Comparison of ENCODE assay signal across 16 mouse cellular contexts in genomic region chr9:70947312-70947711, GRCm38 (mm10). TPM values are rescaled to one million over a fixed set of nuclear protein-coding genes. Genes with fewer than 3 reads are reported as not detected.
"Had no signal": no experiment of that assay in that cellular context is flagged by ENCODE, and none has a peak within 500 bp of the region (broad histone marks: within the 10 kb centered on the region; RNA-seq: fewer than 3 reads in every experiment).

No protein-coding gene starts in this region.

- H3K4me3 ChIP-seq: intestine, embryonic 15.5 days; kidney, embryonic 15.5 days; limb, embryonic 15.5 days; liver, embryonic 15.5 days; midbrain, embryonic 13.5 days; myocyte; neural tube, embryonic 12.5 days had no signal

- H3K36me3 ChIP-seq: intestine, embryonic 15.5 days; kidney, embryonic 15.5 days; limb, embryonic 15.5 days; liver, embryonic 15.5 days; midbrain, embryonic 13.5 days; neural tube, embryonic 12.5 days had no signal

- DNase-seq: kidney, adult 18-20 months; kidney, postnatal 14 days; lung, embryonic 14.5 days; lung, postnatal 10 days; retina, postnatal 1 day; right cerebral cortex, postnatal 4 days; thymus, postnatal 36 days had no signal

- H3K27ac ChIP-seq: intestine, embryonic 15.5 days; kidney, embryonic 15.5 days; limb, embryonic 15.5 days; liver, embryonic 15.5 days; midbrain, embryonic 13.5 days; neural tube, embryonic 12.5 days had no signal

- ATAC-seq: intestine, embryonic 15.5 days; midbrain, embryonic 13.5 days had no signal

- H3K9ac ChIP-seq: intestine, embryonic 15.5 days; kidney, embryonic 15.5 days; limb, embryonic 15.5 days; liver, embryonic 15.5 days; lung, embryonic 14.5 days; midbrain, embryonic 13.5 days; neural tube, embryonic 12.5 days had no signal

- H3K4me1 ChIP-seq: intestine, embryonic 15.5 days; limb, embryonic 15.5 days; midbrain, embryonic 13.5 days; neural tube, embryonic 12.5 days had no signal

- H3K4me2 ChIP-seq: intestine, embryonic 15.5 days; kidney, embryonic 15.5 days; limb, embryonic 15.5 days; liver, embryonic 15.5 days; lung, embryonic 14.5 days; midbrain, embryonic 13.5 days; neural tube, embryonic 12.5 days had no signal

- H3K9me3 ChIP-seq: intestine, embryonic 15.5 days; kidney, embryonic 15.5 days; limb, embryonic 15.5 days; liver, embryonic 15.5 days; midbrain, embryonic 13.5 days; neural tube, embryonic 12.5 days had no signal

- H3K27me3 ChIP-seq: intestine, embryonic 15.5 days; kidney, embryonic 15.5 days; limb, embryonic 15.5 days; liver, embryonic 15.5 days; midbrain, embryonic 13.5 days; neural tube, embryonic 12.5 days had no signal

RNA-seq across cellular contexts. Expression of gene Lipc, which starts 4.7 kb away (rescaled TPM):
- total RNA-seq: left cerebral cortex, adult 18-20 months; midbrain, postnatal 0 days had no signal
- polyA plus RNA-seq: midbrain, embryonic 13.5 days; midbrain, postnatal 0 days; neural tube, embryonic 12.5 days had no signal
